Mouse (Mus musculus): ENCODE measurements around the gene Scarf1. TPM values are rescaled to one million over a fixed set of nuclear protein-coding genes. Genes with fewer than 3 reads are reported as not detected.

Scarf1 gene
- polyA plus RNA-seq, 1 experiment from 2014 or later: 2.7 TPM

MicroRNA genes within 50 kb of the gene (microRNA counts, 519-probe panel; counts per million panel counts)
- 5,108 counts per million, percentile 79 among the panel's probes with 10 or more counts for microRNA mmu-miR-22

Small RNA genes within 50 kb of the gene (microRNA-seq; reads per million reads assigned to microRNA genes)
- gene Mir22: 2,521 reads per million, percentile 87 among the genes with 10 or more reads in this experiment
- gene Mir3971: not detected

Other genes starting within 250 kb of the Scarf1 start
- 64.5 and 74.2 TPM in 2 replicates for gene Rpa1, start 165.2 kb upstream of the Scarf1 start, polyA plus RNA-seq (2014; fragmentation: Nextera tagmentation; extraction: Ambion mirVana)
- 10.7 and 12.1 TPM in 2 replicates for gene Smyd4, start 165.1 kb upstream of the Scarf1 start, polyA plus RNA-seq (2014; fragmentation: Nextera tagmentation; extraction: Ambion mirVana)
- 23.6 and 35.0 TPM in 2 replicates for gene Serpinf1, start 90.8 kb upstream of the Scarf1 start, polyA plus RNA-seq (2014; fragmentation: Nextera tagmentation; extraction: Ambion mirVana)
- gene Serpinf2, start 73.9 kb upstream of the Scarf1 start, polyA plus RNA-seq (2014; fragmentation: Nextera tagmentation; extraction: Ambion mirVana): not detected in 2 replicates
- 4.9 and 6.9 TPM in 2 replicates for gene Wdr81, start 58.8 kb upstream of the Scarf1 start, polyA plus RNA-seq (2014; fragmentation: Nextera tagmentation; extraction: Ambion mirVana)
- 0.94 and 1.3 TPM in 2 replicates for gene Tlcd2, start 51.8 kb upstream of the Scarf1 start, polyA plus RNA-seq (2014; fragmentation: Nextera tagmentation; extraction: Ambion mirVana)
- gene Prpf8, start 26.7 kb upstream of the Scarf1 start, polyA plus RNA-seq (2014; fragmentation: Nextera tagmentation; extraction: Ambion mirVana): 67.0 and 73.1 TPM in 2 replicates
- 0.77 and 0.86 TPM in 2 replicates for gene Rilp, start 3.4 kb upstream of the Scarf1 start, polyA plus RNA-seq (2014; fragmentation: Nextera tagmentation; extraction: Ambion mirVana)
- 6.5 and 9.1 TPM in 2 replicates for gene Slc43a2, start 18.2 kb downstream of the Scarf1 start, polyA plus RNA-seq (2014; fragmentation: Nextera tagmentation; extraction: Ambion mirVana)
- gene Pitpna, start 74.6 kb downstream of the Scarf1 start, polyA plus RNA-seq (2014; fragmentation: Nextera tagmentation; extraction: Ambion mirVana): 94.2 and 101 TPM in 2 replicates
- 53.9 and 55.5 TPM in 2 replicates for gene Inpp5k, start 117.4 kb downstream of the Scarf1 start, polyA plus RNA-seq (2014; fragmentation: Nextera tagmentation; extraction: Ambion mirVana)
- gene Myo1c, start 137.0 kb downstream of the Scarf1 start, polyA plus RNA-seq (2014; fragmentation: Nextera tagmentation; extraction: Ambion mirVana): 5.7 and 6.6 TPM in 2 replicates
- gene Crk, start 165.7 kb downstream of the Scarf1 start, polyA plus RNA-seq (2014; fragmentation: Nextera tagmentation; extraction: Ambion mirVana): 105 and 109 TPM in 2 replicates
- gene Ywhae, start 219.3 kb downstream of the Scarf1 start, polyA plus RNA-seq (2014; fragmentation: Nextera tagmentation; extraction: Ambion mirVana): 1,444 and 1,603 TPM in 2 replicates

Measured in forebrain, embryonic 14.5 days (tissue).